Mouse (Mus musculus) ovary, postnatal 14 days (tissue): ENCODE results near the gene Prlhr.

Experiments used
- DNase-seq: peaks from one replicate; pipeline ENCODE4 v3.0.0; 2022; ENCODE audit warnings: low spot score

Gene Prlhr

GRCm38 (mm10) chr19:60468254-60468762 is at the start of gene Prlhr:
TSS of gene Prlhr (minus strand) at chr19:60468304.
- DNase-seq, result no peak

- no peak for DNase-seq
Measured at GRCm38 (mm10) chr19:60515064-60515463, 47.0 kb upstream of the Prlhr start.

- no peak for DNase-seq
Measured at GRCm38 (mm10) chr19:60513431-60513830, 45.3 kb upstream of the Prlhr start.

DNA sequence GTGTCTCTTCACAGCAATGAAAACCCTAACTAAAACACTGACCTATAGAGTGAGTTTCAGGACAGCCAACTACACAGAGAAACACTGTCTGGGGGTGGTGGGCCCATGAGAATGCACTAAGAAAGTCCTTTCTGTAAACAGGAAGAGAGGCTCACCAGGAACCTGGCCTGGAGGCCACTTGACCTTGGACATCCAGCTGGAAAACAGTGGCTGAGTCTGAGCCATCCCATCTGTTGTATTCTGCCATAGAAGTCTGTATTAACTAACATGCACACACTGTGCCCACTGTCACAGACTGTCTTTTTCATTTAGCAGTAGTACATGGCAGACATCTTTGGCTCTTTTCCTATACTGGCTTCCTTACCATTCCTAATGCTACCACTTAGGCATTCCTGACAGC is 32.1 kb upstream of the Prlhr start:
- no peak for DNase-seq

GRCm38 (mm10) chr19:60497171-60497570 is 29.1 kb upstream of the Prlhr start:
- no peak for DNase-seq

DNA sequence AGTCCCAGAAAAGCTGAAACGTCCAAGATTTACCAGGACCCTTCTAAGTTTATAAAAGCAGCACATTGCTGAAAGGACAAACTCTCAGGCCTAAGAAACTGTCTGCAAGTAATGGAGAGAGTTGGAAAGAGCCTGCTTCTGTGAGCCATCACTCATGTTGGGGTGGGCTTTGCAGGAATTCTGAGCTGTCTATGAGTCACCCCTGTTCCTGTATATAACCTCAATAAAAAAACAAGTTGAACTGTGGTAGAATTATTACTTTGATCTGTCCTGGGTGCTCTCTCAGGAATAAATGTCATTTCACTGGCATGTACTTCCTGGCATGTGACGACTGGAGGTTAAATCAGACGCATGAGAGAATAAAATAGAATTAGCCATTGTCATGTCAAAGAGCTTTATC is 27.7 kb upstream of the Prlhr start:
- no peak for DNase-seq

DNA sequence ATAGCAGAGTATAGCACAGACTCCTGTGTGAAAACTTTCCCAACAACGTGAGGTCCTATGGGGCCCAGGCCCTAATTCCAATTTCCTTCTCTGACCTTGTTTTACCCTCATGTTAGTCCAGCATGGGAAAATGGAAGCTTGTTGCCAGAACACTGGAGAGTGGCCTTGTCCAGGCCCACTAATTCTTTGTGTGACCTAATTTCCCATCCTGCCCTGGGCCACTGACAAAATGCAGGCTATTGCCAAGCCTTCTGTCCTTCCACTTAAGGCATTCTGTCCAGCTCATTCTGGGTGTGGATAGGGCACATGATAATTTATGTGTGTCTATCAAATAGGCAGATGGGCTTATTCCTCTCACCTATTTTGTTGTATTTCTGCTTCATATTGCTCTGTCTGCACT is 21.5 kb upstream of the Prlhr start:
- DNase-seq, result no peak

DNA sequence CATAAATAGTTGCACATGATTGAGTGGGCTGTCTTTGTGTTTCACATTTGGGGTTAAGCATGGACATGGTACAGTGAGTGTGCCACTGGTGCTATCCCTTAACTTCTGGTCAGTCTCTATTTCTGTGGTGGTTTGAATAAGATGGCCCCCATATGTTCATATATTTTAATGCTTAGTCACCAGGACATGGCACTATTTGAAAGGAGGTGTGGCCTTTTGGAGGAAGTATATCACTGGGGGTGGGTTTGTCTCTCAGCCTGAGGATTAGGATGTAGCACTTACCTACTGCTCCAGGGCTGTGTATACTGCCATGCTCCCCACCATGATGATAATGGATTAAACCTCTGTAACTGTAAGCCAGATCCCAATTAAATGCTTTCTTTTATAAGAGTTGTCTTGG is 17.2 kb upstream of the Prlhr start:
- no peak for DNase-seq

- no peak for DNase-seq
Measured at GRCm38 (mm10) chr19:60478859-60479258, 10.8 kb upstream of the Prlhr start.

- DNase-seq, result no peak
Measured at GRCm38 (mm10) chr19:60477788-60478187, 9.7 kb upstream of the Prlhr start.

GRCm38 (mm10) chr19:60468846-60469245 is 742 bp upstream of the Prlhr start:
- peak; percentile 56 for DNase-seq

DNA sequence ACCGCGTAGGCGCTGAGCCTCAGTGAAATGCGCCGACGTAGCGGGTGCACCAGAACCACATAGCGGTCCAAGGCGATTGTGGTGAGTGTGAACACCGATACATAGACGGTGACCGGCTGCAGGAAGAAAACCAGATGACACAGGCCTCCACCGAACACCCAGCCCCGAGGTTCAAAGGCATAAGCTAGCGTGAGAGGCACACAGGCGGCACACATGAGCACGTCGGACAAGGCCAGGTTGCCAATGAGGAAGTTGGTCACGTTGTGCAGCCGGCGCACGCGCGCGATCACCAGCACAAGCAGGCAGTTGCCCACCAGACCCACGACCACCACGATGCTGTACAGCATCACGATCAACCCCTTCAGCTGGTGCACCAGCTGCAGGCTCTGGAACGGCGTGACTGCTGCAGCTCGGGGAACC is 506 bp downstream of the Prlhr start:
- DNase-seq, result no peak

DNA sequence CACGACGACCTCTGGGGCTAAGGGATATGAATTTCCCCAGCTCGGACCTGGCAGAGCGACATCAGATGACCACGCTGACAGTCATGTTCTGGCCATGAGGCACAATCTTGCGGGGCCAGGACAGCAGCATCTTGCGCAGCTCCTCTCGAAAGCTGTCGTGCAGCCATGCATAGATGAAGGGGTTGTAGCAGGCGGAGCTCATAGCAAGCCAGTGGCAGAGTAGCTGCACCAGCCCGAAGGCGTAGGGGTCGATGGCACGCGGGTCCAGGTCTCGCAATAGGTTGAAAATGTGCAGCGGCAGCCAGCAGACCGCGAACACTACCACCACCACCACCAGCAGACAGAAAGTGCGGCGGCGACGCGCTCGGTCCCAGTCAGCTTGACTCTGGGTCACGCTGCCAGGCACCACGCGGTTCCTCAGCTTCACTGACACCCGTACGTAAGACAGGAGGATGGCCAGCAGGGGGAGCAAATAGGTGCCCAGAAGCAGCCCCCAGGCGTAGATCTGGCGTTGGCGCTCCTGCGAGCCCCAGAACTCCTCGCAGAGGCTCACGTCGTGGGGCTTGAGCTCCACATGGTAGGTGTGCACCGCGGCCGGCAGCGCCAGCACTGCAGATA is 1.0 kb downstream of the Prlhr start:
- peak; percentile 34 for DNase-seq

GRCm38 (mm10) chr19:60465726-60466125 is 2.4 kb downstream of the Prlhr start:
- DNase-seq, result no peak

DNA sequence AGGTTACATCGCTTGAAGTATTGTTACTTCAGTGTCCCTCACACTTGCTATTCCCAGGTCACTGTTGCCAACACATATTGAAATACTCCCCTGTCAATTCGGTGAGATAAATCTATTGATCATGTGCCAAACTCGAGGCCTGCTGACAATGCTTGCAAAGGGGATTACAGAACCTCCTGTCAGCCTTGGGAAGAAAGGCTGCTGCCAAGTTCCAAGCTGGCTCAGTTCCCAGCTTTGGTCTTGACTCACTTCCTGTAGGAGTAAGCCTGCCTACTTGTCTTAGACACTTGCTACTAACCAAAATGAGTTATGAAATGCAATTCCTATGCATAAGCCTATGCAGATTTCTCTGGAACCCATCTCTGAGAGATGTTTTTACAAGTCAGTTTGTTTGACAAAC is 4.2 kb downstream of the Prlhr start:
- DNase-seq, result peak; percentile 59

GRCm38 (mm10) chr19:60463440-60463839 is 4.7 kb downstream of the Prlhr start:
- no peak for DNase-seq

- no peak for DNase-seq
Measured at GRCm38 (mm10) chr19:60461476-60461875, 6.6 kb downstream of the Prlhr start.

GRCm38 (mm10) chr19:60459680-60460079 is 8.4 kb downstream of the Prlhr start:
- DNase-seq, result no peak

- no peak for DNase-seq
Measured at GRCm38 (mm10) chr19:60459071-60459470, 9.0 kb downstream of the Prlhr start.

DNA sequence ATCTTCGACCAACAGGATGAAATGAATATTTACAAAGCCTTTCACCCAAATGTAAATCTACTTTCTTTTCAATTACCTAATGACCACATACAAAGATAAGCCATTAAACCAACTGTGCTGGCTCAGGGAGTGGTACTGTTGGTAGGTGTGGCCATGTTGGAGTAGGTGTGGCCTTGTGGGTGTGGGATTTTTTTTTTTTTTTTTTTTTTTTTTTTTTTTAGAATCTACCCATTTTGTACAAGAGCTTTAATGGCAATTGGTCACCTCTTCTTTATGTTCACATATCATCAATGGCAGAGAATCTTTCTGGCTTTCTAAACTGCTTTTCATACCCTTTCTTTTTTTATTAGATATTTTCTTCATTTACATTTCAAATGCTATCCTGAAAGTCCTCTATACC is 12.3 kb downstream of the Prlhr start:
- DNase-seq, result no peak

DNA sequence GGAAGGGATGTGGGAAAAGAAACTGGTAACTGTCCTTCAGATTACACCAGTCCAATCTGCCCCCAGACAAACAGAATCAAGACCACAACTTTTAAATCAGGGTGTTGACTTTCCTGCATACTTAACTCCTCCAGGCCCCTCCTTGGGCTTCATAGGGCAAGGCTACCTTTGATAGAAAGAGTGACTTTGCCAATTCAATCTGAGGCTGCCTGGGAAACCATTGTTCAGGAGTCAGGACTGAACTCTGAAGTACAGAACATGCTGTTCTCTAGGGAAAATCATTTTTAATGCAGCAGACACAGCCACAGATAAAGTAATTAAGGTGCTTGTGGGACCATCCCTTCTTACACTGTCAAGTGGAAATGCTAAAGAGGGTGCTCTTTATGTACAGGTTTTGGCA is 27.6 kb downstream of the Prlhr start:
- DNase-seq, result no peak

- DNase-seq, result no peak
Measured at GRCm38 (mm10) chr19:60440083-60440482, 28.0 kb downstream of the Prlhr start.

- DNase-seq, result no peak
Measured at GRCm38 (mm10) chr19:60437566-60438241, 30.4 kb downstream of the Prlhr start.
